In genomic region chr1:135250706-135251105, GRCm38 (mm10) we compare ENCODE assay signal across 16 mouse cellular contexts. TPM values are rescaled to one million over a fixed set of nuclear protein-coding genes. Genes with fewer than 3 reads are reported as not detected.
DNase-seq lines count a peak whose midpoint lies in the region; ATAC-seq and TF ChIP-seq lines count a peak whose summit lies in the region.
"Had no signal": no experiment of that assay in that cellular context is flagged by ENCODE, and none has a peak within 500 bp of the region (broad histone marks: within the 10 kb centered on the region; RNA-seq: fewer than 3 reads in every experiment).

No protein-coding gene starts in this region.

- H3K4me1 ChIP-seq in heart, embryonic 12.5 days (replicated peaks) = peaks cover 16% of the 10 kb centered on the region; the same call in 1 of the 2 replicates
- H3K4me1 ChIP-seq in stomach, embryonic 14.5 days (ENCODE audit: control insufficient read depth, insufficient read depth, low read length) = peaks cover 8% of the 10 kb centered on the region; the same call in 1 of the 2 replicates

- peak; percentile 68; the same call in 1 of the 2 replicates for ATAC-seq in heart, embryonic 12.5 days (ENCODE audit: insufficient number of reproducible peaks, low FRiP score)
- ATAC-seq in stomach, embryonic 14.5 days (ENCODE audit: insufficient number of reproducible peaks, insufficient read depth, low FRiP score, low read depth) = peak; percentile 94
- no peak for ATAC-seq in inflammation-experienced regulatory T-cells, adult 6 months

- 49% methylated on average over 2 of the region's 3 CpGs for WGBS in heart, embryonic 12.5 days
- 69% methylated on average over 2 of the region's 3 CpGs for WGBS in stomach, embryonic 14.5 days

- no peak for DNase-seq in heart, adult 18-20 months
- peak; percentile 65 for DNase-seq in c-Kit-positive CD71-positive TER-119-negative erythroid progenitor cells, embryonic 14.5 days (ENCODE audit: low read depth)
- DNase-seq in liver = peak; percentile 86
- DNase-seq in adrenal gland, postnatal 4 days (ENCODE audit: low spot score in 2 of 2) = no peak
- DNase-seq in left cerebral cortex, adult 2 months (ENCODE audit: extremely low spot score in 1 of 2, low spot score in 2 of 2) = no peak
- DNase-seq: adrenal gland, adult 8-10 months; kidney, adult 2 months; thymus, adult 2 months had no signal

- intact Hi-C loops in left cerebral cortex, adult 2 months (cut with DNase I) = no loop called here

- no peak overlapping the region for H3K9ac ChIP-seq in heart, embryonic 12.5 days
- no peak overlapping the region for H3K9ac ChIP-seq in stomach, embryonic 14.5 days (replicated peaks; ENCODE audit: low read depth, low read length)
- H3K9ac ChIP-seq: lung, embryonic 15.5 days had no signal

- no peak overlapping the region for H3K4me2 ChIP-seq in heart, embryonic 12.5 days
- no peak overlapping the region for H3K4me2 ChIP-seq in stomach, embryonic 14.5 days (replicated peaks; ENCODE audit: low read depth, low read length)
- H3K4me2 ChIP-seq: lung, embryonic 15.5 days; midbrain, embryonic 11.5 days had no signal

- TF ChIP-seq CTCF in left cerebral cortex, adult 2 months (IDR thresholded peaks at IDR 0.05) = no peak

- H3K9me3 ChIP-seq in heart, embryonic 12.5 days (replicated peaks) = no peaks in the 10 kb centered on the region
- no peaks in the 10 kb centered on the region for H3K9me3 ChIP-seq in stomach, embryonic 14.5 days (ENCODE audit: control insufficient read depth, low read depth, low read length)
- H3K9me3 ChIP-seq: lung, embryonic 15.5 days had no signal

- H3K4me3 ChIP-seq in heart, embryonic 12.5 days = no peak overlapping the region
- no peak overlapping the region for H3K4me3 ChIP-seq in stomach, embryonic 14.5 days (ENCODE audit: low read depth, low read length)
- H3K4me3 ChIP-seq in left cerebral cortex, adult 2 months = no peak overlapping the region
- H3K4me3 ChIP-seq: lung, embryonic 15.5 days; myocyte had no signal

- peaks cover 71% of the 10 kb centered on the region for H3K27me3 ChIP-seq in heart, embryonic 12.5 days (replicated peaks)
- no peaks in the 10 kb centered on the region for H3K27me3 ChIP-seq in stomach, embryonic 14.5 days (ENCODE audit: control insufficient read depth, insufficient read depth, low read length)

- no peak overlapping the region for H3K27ac ChIP-seq in heart, embryonic 12.5 days (ENCODE audit: poor library complexity, severe bottlenecking)
- H3K27ac ChIP-seq in stomach, embryonic 14.5 days (ENCODE audit: low read length) = peak overlapping the region; percentile 72
- no peak overlapping the region for H3K27ac ChIP-seq in left cerebral cortex, adult 2 months
- H3K27ac ChIP-seq: lung, embryonic 15.5 days had no signal

- no peaks in the 10 kb centered on the region for H3K36me3 ChIP-seq in heart, embryonic 12.5 days
- H3K36me3 ChIP-seq in stomach, embryonic 14.5 days (ENCODE audit: control insufficient read depth, insufficient read depth, low read length) = peaks cover 4% of the 10 kb centered on the region; the same call in 1 of the 2 replicates
- H3K36me3 ChIP-seq: lung, embryonic 15.5 days had no signal

RNA-seq across cellular contexts. Expression of gene Elf3, which starts 7.7 kb away (rescaled TPM):
- polyA plus RNA-seq in heart, embryonic 12.5 days (2016; fragmentation: Nextera tagmentation; extraction: Ambion mirVana) = 0.48 and 0.91 TPM in 2 replicates
- total RNA-seq in heart, adult 18-20 months (2021) = under 1 TPM in 1 of 2 experiments, not detected in 1; 0.54 TPM
- 98.9 and 104 TPM in 2 replicates for polyA plus RNA-seq in stomach, embryonic 14.5 days (2014; fragmentation: Nextera tagmentation; extraction: Ambion mirVana)
- total RNA-seq in adrenal gland, postnatal 4 days (2021) = 1 to 10 TPM in 1 of 2 experiments, under 1 TPM in 1; 0.37 to 4.7 TPM
- not detected for polyA plus RNA-seq in inflammation-experienced regulatory T-cells, adult 6 months (2017; shearing (Covaris generic))
- total RNA-seq in left cerebral cortex, adult 2 months (2021) = not detected
- total RNA-seq: heart, postnatal 25 days; left cerebral cortex, postnatal 36 days had no signal

RNA-seq across cellular contexts. Expression of gene Rnpep, which starts 33.2 kb away (rescaled TPM):
- polyA plus RNA-seq in heart, embryonic 12.5 days (2016; fragmentation: Nextera tagmentation; extraction: Ambion mirVana) = 61.0 and 62.0 TPM in 2 replicates
- total RNA-seq in heart, adult 18-20 months (2021) = 10 to 100 TPM; 19.4 to 20.9 TPM
- polyA plus RNA-seq in stomach, embryonic 14.5 days (2014; fragmentation: Nextera tagmentation; extraction: Ambion mirVana) = 124 and 128 TPM in 2 replicates
- 10 to 100 TPM; 47.3 to 48.8 TPM for total RNA-seq in adrenal gland, postnatal 4 days (2021)
- polyA plus RNA-seq in inflammation-experienced regulatory T-cells, adult 6 months (2017; shearing (Covaris generic)) = 10 to 100 TPM; 38.8 to 58.9 (median 50.7) TPM
- 10 to 100 TPM; 57.1 to 58.0 TPM for total RNA-seq in left cerebral cortex, adult 2 months (2021)

Comparison
In these comparisons a context has a peak if more than half of its experiments do, and no peak if none do; other contexts are left out.
1. DNase-seq: peak in c-Kit-positive CD71-positive TER-119-negative erythroid progenitor cells, embryonic 14.5 days (single experiment) and liver (single experiment); none in heart, adult 18-20 months (0 of 2), adrenal gland, postnatal 4 days (0 of 2) and left cerebral cortex, adult 2 months (0 of 2).